Mouse (Mus musculus): ENCODE measurements around the gene Tmem40.

The Tmem40 gene

GRCm38 (mm10) chr6:115761995-115762756, at the start of gene Tmem40:
Gene Tmem40, minus strand, starts transcription at chr6:115762410.
- no peak for DNase-seq (ENCODE audit: low read depth, low spot score)

GRCm38 (mm10) chr6:115811606-115812005, 49.4 kb upstream of the Tmem40 start:
- DNase-seq (ENCODE audit: low read depth, low spot score): no peak

- DNase-seq (ENCODE audit: low read depth, low spot score): peak; percentile 89
Observed at GRCm38 (mm10) chr6:115808488-115809231, 46.5 kb upstream of the Tmem40 start, which contains the start of gene Rpl32. Gene Rpl32, minus strand, starts transcription at chr6:115808747.

GRCm38 (mm10) chr6:115808196-115808487, 45.9 kb upstream of the Tmem40 start:
- no peak for DNase-seq (ENCODE audit: low read depth, low spot score)

GRCm38 (mm10) chr6:115807464-115808195, 45.4 kb upstream of the Tmem40 start:
- DNase-seq (ENCODE audit: low read depth, low spot score): no peak

- DNase-seq (ENCODE audit: low read depth, low spot score): no peak
Observed at GRCm38 (mm10) chr6:115804432-115805192, 42.4 kb upstream of the Tmem40 start.

GRCm38 (mm10) chr6:115803541-115804382, 41.6 kb upstream of the Tmem40 start:
- DNase-seq (ENCODE audit: low read depth, low spot score): no peak

- DNase-seq (ENCODE audit: low read depth, low spot score): no peak
Observed at GRCm38 (mm10) chr6:115801811-115802210, 39.6 kb upstream of the Tmem40 start.

- DNase-seq (ENCODE audit: low read depth, low spot score): no peak
Observed at GRCm38 (mm10) chr6:115792691-115793215, 30.5 kb upstream of the Tmem40 start.

GRCm38 (mm10) chr6:115791842-115792686, 29.9 kb upstream of the Tmem40 start:
- no peak for DNase-seq (ENCODE audit: low read depth, low spot score)

GRCm38 (mm10) chr6:115791016-115791415, 28.8 kb upstream of the Tmem40 start:
- DNase-seq (ENCODE audit: low read depth, low spot score): no peak

GRCm38 (mm10) chr6:115782781-115783180, 20.6 kb upstream of the Tmem40 start:
- no peak for DNase-seq (ENCODE audit: low read depth, low spot score)

GRCm38 (mm10) chr6:115776363-115776762, 14.2 kb upstream of the Tmem40 start:
- DNase-seq (ENCODE audit: low read depth, low spot score): no peak

GRCm38 (mm10) chr6:115775838-115776237, 13.6 kb upstream of the Tmem40 start:
- DNase-seq (ENCODE audit: low read depth, low spot score): no peak

- DNase-seq (ENCODE audit: low read depth, low spot score): peak; percentile 30
Observed at GRCm38 (mm10) chr6:115774501-115774921, 12.3 kb upstream of the Tmem40 start, which contains the start of gene Cand2. Gene Cand2, plus strand, starts transcription at chr6:115774538.

- peak; percentile 42 for DNase-seq (ENCODE audit: low read depth, low spot score)
Observed at GRCm38 (mm10) chr6:115773966-115774413, 11.8 kb upstream of the Tmem40 start.

- DNase-seq (ENCODE audit: low read depth, low spot score): no peak
Observed at GRCm38 (mm10) chr6:115772604-115773003, 10.4 kb upstream of the Tmem40 start.

GRCm38 (mm10) chr6:115772201-115772600, 10.0 kb upstream of the Tmem40 start:
- no peak for DNase-seq (ENCODE audit: low read depth, low spot score)

GRCm38 (mm10) chr6:115770852-115771251, 8.6 kb upstream of the Tmem40 start:
- no peak for DNase-seq (ENCODE audit: low read depth, low spot score)

Measured in brain, embryonic 18.5 days (tissue).